Mouse (Mus musculus) c-Kit-positive CD71-positive TER-119-positive erythroid progenitor cells, embryonic 14.5 days (primary cell): Measurements from ENCODE around the gene Gcsam.

Experiments
- DNase-seq: peaks from one replicate; pipeline ENCODE4 v3.0.0-alpha.2; 2013; ENCODE audit warnings: low spot score

Gene Gcsam

GRCm38 (mm10) chr16:45651497-45651896 is 41.3 kb downstream of the Gcsam start:
- DNase-seq, result no peak

- no peak for DNase-seq
Measured at GRCm38 (mm10) chr16:45653009-45653933, 43.1 kb downstream of the Gcsam start.

GRCm38 (mm10) chr16:45653934-45654332 is 43.8 kb downstream of the Gcsam start, which contains the start of gene BC016579:
TSS of gene BC016579 (minus strand) at chr16:45654068.
- DNase-seq, result no peak

GRCm38 (mm10) chr16:45654465-45654864 is 44.3 kb downstream of the Gcsam start:
- DNase-seq, result no peak

- no peak for DNase-seq
Measured at GRCm38 (mm10) chr16:45657574-45658159, 47.5 kb downstream of the Gcsam start.

GRCm38 (mm10) chr16:45658248-45658647 is 48.1 kb downstream of the Gcsam start:
- DNase-seq, result no peak

- no peak for DNase-seq
Measured at GRCm38 (mm10) chr16:45659596-45659995, 49.4 kb downstream of the Gcsam start.

GRCm38 (mm10) chr16:45662381-45662780 is 52.2 kb downstream of the Gcsam start:
- no peak for DNase-seq

GRCm38 (mm10) chr16:45666136-45666535 is 56.0 kb downstream of the Gcsam start:
- DNase-seq, result no peak

- no peak for DNase-seq
Measured at GRCm38 (mm10) chr16:45668178-45668577, 58.0 kb downstream of the Gcsam start.

GRCm38 (mm10) chr16:45670005-45670404 is 59.8 kb downstream of the Gcsam start:
- no peak for DNase-seq
